Mouse (Mus musculus) lung, postnatal 10 days (tissue): ENCODE data around the gene 4930583I09Rik.

Source experiments
- DNase-seq: peaks from one replicate; pipeline ENCODE4 v3.0.0; 2021

The 4930583I09Rik gene

GRCm38 (mm10) chr17:64835928-64836327 is at the start of gene 4930583I09Rik:
Gene 4930583I09Rik, minus strand, starts transcription at chr17:64836071.
- no peak for DNase-seq

GRCm38 (mm10) chr17:64876111-64876510 is 40.2 kb upstream of the 4930583I09Rik start:
- DNase-seq, result no peak

GRCm38 (mm10) chr17:64873651-64874072 is 37.8 kb upstream of the 4930583I09Rik start:
- DNase-seq, result peak; percentile 57

GRCm38 (mm10) chr17:64863817-64864216 is 27.9 kb upstream of the 4930583I09Rik start:
- no peak for DNase-seq

GRCm38 (mm10) chr17:64860963-64861362 is 25.1 kb upstream of the 4930583I09Rik start:
- no peak for DNase-seq

- DNase-seq, result no peak
Observed at GRCm38 (mm10) chr17:64858848-64859247, 23.0 kb upstream of the 4930583I09Rik start.

GRCm38 (mm10) chr17:64848031-64848430 is 12.2 kb upstream of the 4930583I09Rik start:
- DNase-seq, result no peak

GRCm38 (mm10) chr17:64846654-64847053 is 10.8 kb upstream of the 4930583I09Rik start:
- no peak for DNase-seq

GRCm38 (mm10) chr17:64836892-64837291 is 1.0 kb upstream of the 4930583I09Rik start:
- DNase-seq, result no peak

- no peak for DNase-seq
Observed at GRCm38 (mm10) chr17:64836352-64836751, 481 bp upstream of the 4930583I09Rik start.

GRCm38 (mm10) chr17:64833906-64834490 is 1.9 kb downstream of the 4930583I09Rik start:
- DNase-seq, result no peak

- no peak for DNase-seq
Observed at GRCm38 (mm10) chr17:64833071-64833470, 2.8 kb downstream of the 4930583I09Rik start.

GRCm38 (mm10) chr17:64827482-64827881 is 8.4 kb downstream of the 4930583I09Rik start:
- DNase-seq, result no peak

GRCm38 (mm10) chr17:64826843-64827242 is 9.0 kb downstream of the 4930583I09Rik start:
- no peak for DNase-seq

GRCm38 (mm10) chr17:64822561-64822960 is 13.3 kb downstream of the 4930583I09Rik start:
- no peak for DNase-seq

- DNase-seq, result no peak
Observed at GRCm38 (mm10) chr17:64820841-64821593, 14.9 kb downstream of the 4930583I09Rik start.

GRCm38 (mm10) chr17:64816298-64816697 is 19.6 kb downstream of the 4930583I09Rik start:
- DNase-seq, result no peak

- DNase-seq, result no peak
Observed at GRCm38 (mm10) chr17:64815806-64816205, 20.1 kb downstream of the 4930583I09Rik start.

- no peak for DNase-seq
Observed at GRCm38 (mm10) chr17:64813568-64813967, 22.3 kb downstream of the 4930583I09Rik start.

GRCm38 (mm10) chr17:64806035-64806589 is 29.8 kb downstream of the 4930583I09Rik start:
- DNase-seq, result no peak

- DNase-seq, result no peak
Observed at GRCm38 (mm10) chr17:64804375-64805124, 31.3 kb downstream of the 4930583I09Rik start.

GRCm38 (mm10) chr17:64802956-64803275 is 33.0 kb downstream of the 4930583I09Rik start:
- no peak for DNase-seq

- DNase-seq, result no peak
Observed at GRCm38 (mm10) chr17:64802168-64802955, 33.5 kb downstream of the 4930583I09Rik start.
